Mouse (Mus musculus): ENCODE measurements at regions not wholly inside any gene's neighbourhood (a gene's known extent, or its start where the extent isn't known, plus 50 kb on each side); places are given as distances from the start of the nearest gene placed in this dataset.
"Not testable (repeated sequence)": the region's sequence is repeated elsewhere in the genome, so short reads cannot be mapped to it uniquely, and the experiment has no call there.

GRCm38 (mm10) chr5:12639549-12639948 lies 256.4 kb downstream of the Sema3d start:
- no peak for DNase-seq (ENCODE audit: extremely low spot score)

- DNase-seq (ENCODE audit: extremely low spot score) = peak; percentile 1
Measured at GRCm38 (mm10) chr5:12646269-12646668, 263.1 kb downstream of the Sema3d start.

DNA sequence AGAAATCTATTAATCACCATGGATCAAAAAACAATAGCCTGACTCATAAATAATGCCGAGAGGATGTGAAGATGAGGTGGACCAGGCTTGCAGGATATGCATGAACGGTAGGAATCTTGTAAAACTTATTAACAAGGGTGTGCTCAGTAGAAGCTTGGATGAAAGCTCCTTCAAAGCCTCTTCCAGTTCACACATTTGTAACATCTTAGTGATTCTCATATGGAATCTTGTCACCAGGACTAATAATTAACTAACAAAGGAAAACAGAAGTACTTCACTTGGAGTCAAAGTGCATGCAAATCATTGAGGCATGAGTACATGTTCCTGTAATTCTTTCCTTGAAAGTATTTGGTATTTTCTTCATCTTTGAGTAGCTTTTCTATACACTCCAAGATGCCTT lies 290.5 kb downstream of the Sema3d start:
- DNase-seq (ENCODE audit: extremely low spot score) = no peak

DNA sequence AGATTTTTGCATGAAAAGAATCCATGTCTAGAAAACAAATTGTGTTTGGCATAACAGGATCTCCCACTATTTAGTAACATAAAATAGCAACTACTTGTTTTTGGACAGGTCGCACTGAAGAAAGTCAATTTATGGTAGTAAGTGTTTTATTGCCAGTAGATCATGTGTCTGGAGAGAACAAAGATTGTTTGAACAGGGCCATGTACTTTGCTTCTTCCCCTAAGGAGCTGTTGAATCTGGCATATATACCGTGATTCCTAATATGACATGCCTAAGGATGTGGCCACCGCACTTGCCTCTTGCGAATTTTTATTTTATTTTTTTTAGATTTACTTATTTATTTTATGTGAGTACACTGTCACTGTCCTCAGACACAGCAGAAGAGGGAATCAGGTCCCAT lies 290.9 kb downstream of the Sema3d start:
- DNase-seq (ENCODE audit: extremely low spot score) = no peak

GRCm38 (mm10) chr5:12676712-12677111 lies 293.5 kb downstream of the Sema3d start:
- DNase-seq (ENCODE audit: extremely low spot score) = no peak

GRCm38 (mm10) chr5:12714894-12715293 lies 331.7 kb downstream of the Sema3d start:
- DNase-seq (ENCODE audit: extremely low spot score) = no peak

DNA sequence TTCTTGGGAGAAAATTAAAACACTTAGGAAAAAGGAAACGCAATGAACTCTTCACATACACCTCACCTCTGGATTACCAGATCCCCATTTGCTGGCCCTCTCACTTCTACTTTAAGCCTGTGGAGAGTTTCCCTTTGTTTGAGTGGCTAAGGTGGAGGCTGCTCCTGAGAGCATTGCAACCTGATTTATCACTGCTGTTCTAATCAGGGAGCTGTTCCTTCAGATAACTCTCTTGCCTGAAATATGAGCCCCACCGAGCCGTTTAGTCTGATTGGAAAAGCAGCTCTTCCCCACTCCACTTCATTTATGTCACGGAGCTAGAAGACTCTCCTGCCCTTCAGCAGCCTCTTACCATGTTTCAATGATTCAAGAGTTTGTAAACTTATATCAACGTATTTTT lies 368.3 kb downstream of the Sema3d start:
- DNase-seq (ENCODE audit: extremely low spot score) = peak; percentile 17

DNA sequence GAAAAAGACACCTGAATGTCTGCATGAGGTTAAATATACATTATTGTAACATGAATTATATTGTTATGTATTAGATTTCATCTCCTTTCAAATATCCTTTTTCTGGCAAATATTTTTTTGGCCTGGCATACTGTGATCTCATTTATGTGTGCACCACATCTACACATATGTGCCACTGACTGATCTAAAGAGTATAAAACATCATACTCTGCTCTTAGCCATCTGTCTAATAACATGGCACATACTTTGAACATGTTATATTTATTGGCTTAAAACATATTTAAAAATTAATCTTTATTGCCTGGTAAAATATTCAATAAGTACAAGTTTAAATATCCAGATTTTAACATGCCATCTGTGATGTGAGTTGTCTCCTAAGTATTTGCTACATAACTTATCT lies 365.6 kb upstream of the Sema3a start:
- no peak for DNase-seq (ENCODE audit: extremely low spot score)

GRCm38 (mm10) chr5:12767383-12767782 lies 357.8 kb upstream of the Sema3a start:
- no peak for DNase-seq (ENCODE audit: extremely low spot score)

GRCm38 (mm10) chr5:12782681-12783080 lies 342.5 kb upstream of the Sema3a start:
- no peak for DNase-seq (ENCODE audit: extremely low spot score)

- no peak for DNase-seq (ENCODE audit: extremely low spot score)
Measured at GRCm38 (mm10) chr5:12808729-12809128, 316.5 kb upstream of the Sema3a start.

- no peak for DNase-seq (ENCODE audit: extremely low spot score)
Measured at GRCm38 (mm10) chr5:12809884-12810283, 315.3 kb upstream of the Sema3a start.

DNA sequence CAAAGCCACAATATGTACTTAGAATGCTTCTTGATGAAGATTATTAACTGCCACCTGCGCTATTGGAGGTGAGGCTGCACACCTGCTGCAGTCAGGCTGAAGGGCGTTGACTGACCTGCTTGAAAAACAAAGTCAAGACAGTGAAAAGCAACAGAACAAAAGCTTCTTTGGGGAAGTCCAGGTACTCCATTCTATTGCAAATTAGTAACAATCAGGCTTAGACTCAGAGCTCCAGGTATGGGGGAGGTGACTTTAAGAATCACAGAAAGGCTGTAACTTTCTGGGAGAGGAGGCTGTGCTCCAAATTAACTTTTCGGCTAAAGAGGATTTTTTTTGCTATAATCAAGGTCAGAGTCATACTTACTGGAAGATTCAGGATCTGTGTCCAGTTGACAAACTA lies 278.0 kb upstream of the Sema3a start:
- DNase-seq (ENCODE audit: extremely low spot score) = not testable (repeated sequence)

DNA sequence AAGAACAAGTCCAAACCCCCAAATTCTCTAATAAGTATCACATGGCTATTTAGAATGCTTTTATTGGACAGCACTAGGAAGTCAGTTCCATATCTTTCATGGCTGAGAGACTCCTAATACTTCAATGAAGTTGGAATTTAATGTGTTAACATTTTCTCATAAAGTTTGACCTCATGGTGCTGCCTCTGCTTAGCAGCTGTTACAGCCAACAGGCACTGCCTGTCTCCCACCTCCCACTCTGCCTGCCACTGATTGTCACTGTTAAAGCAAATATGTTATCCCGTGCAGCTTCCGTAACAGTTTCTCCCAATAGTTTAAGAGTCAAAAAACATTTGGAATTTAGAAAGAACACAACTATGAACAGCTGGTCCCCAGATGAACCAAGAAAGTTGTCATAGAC lies 268.3 kb upstream of the Sema3a start:
- no peak for DNase-seq (ENCODE audit: extremely low spot score)

DNA sequence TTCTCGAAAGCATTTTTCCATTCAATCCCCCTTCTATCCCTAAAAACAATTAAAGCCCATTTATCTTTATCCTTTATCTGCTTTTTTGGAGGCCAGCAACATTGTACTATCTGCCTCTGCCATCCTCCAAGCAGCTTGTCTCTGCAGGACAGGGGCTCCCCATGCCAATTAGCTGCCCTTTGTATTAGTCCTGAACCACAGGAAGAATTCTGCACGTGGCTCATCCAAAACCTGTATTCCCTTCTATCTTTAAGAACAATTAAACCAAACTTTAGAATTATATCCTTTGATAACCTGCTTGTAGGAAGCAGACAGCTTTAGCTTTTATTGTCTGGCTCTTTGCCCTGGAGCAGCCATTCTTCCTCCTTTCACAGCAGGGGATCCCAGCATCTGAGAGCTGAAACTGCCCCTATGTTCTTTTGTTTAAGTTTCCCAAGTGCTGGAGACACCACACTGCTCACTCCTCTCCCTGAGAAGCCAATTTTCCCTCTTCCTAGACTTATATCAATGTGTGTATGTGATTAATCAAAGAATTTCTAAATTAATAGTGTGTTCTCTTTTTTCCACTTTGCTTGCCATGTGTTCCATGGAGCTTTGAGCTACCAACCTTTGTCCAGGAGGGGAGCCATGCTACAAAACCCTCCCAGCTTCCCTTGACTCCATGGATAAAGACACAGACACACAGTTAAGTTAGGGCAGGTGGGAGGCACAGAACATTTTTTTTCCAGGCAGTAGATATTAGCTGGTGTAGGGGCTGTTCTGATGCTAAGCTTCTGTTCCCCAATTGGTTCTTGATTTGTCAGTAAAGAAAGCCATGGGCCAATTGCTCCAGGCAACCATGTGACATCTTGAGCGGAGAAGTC lies 256.6 kb upstream of the Sema3a start:
- DNase-seq (ENCODE audit: extremely low spot score) = peak; percentile 24

- DNase-seq (ENCODE audit: extremely low spot score) = no peak
Measured at GRCm38 (mm10) chr5:12872888-12873287, 252.3 kb upstream of the Sema3a start.

- DNase-seq (ENCODE audit: extremely low spot score) = no peak
Measured at GRCm38 (mm10) chr5:12877595-12878296, 247.5 kb upstream of the Sema3a start.

- DNase-seq (ENCODE audit: extremely low spot score) = no peak
Measured at GRCm38 (mm10) chr5:12892333-12892732, 232.9 kb upstream of the Sema3a start.

- no peak for DNase-seq (ENCODE audit: extremely low spot score)
Measured at GRCm38 (mm10) chr5:12894638-12895037, 230.6 kb upstream of the Sema3a start.

DNA sequence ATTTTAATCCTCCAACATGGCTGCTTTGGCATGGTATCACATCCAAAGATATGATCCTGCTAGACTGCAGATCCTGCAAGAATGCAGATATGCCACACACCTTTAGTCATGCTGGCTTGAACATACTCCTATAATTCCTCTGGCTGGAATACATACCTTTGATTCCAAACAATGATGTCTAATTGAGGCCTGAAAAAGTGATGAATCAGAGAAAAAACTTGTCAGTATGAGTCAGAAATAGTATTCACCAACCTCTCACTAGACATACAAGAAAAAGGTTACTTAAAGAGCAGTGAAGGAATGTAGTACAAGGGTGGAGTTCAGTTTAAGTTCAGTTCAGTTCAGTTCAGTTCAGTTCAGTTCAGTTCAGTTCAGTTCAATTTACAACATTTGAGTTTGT lies 214.5 kb upstream of the Sema3a start:
- no peak for DNase-seq (ENCODE audit: extremely low spot score)

DNA sequence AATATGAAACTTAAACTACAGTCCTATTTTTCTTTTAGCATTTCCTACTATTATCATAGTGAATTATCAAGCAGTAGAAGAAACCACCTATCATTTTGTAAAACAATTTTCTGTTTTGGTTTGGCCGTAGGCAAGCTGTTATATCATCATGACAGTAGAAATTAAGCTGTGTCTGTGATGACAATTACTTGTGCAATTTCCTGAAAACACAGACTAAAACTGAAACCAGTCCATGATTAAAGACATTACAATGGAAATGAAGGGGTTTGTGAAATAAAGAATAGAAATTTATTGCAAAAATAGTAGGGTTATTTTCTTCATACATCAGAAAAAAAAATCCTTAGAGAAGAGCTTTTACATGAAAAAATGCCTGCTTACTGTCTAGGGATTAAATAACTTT lies 210.8 kb upstream of the Sema3a start:
- DNase-seq (ENCODE audit: extremely low spot score) = no peak

- no peak for DNase-seq (ENCODE audit: extremely low spot score)
Measured at GRCm38 (mm10) chr5:12919335-12919734, 205.9 kb upstream of the Sema3a start.

- no peak for DNase-seq (ENCODE audit: extremely low spot score)
Measured at GRCm38 (mm10) chr5:12922889-12923288, 202.3 kb upstream of the Sema3a start.

Data from embryo, embryonic 9.5 days (tissue).